ENCODE assay signal across 8 mouse cellular contexts in genomic region chr9:50752784-50753615, GRCm38 (mm10). TPM values are rescaled to one million over a fixed set of nuclear protein-coding genes. Genes with fewer than 3 reads are reported as not detected.
DNase-seq lines count a peak whose midpoint lies in the region; TF ChIP-seq lines count a peak whose summit lies in the region.

No protein-coding gene starts in this region.

- no peaks in the 10 kb centered on the region for H3K36me3 ChIP-seq in E14TG2a.4 (ENCODE audit: insufficient read depth, low read length)

- H3K4me3 ChIP-seq in E14TG2a.4 (replicated peaks; ENCODE audit: low read length), result peak overlapping the region; percentile 27; the same call in 1 of the 2 replicates

- peaks cover 35% of the 10 kb centered on the region for H3K4me1 ChIP-seq in E14TG2a.4 (replicated peaks; ENCODE audit: low read depth, low read length)

- intact Hi-C loops in left cerebral cortex, postnatal 36 days (cut with DNase I), result no loop called here

- no peaks in the 10 kb centered on the region for H3K9me3 ChIP-seq in E14TG2a.4 (ENCODE audit: low read length)

- DNase-seq in adrenal gland, postnatal 14 days, result peak; percentile 79
- peak; percentile 93 to 95 for DNase-seq in gastrocnemius, adult 8-10 months (ENCODE audit: low spot score in 2 of 2)
- peak; percentile 93 for DNase-seq in kidney, adult 11 months
- DNase-seq in left cerebral cortex, postnatal 36 days (ENCODE audit: low spot score in 2 of 2), result peak; percentile 70 to 76
- peak; percentile 53 to 63 for DNase-seq in right cerebral cortex, adult 2 months (ENCODE audit: low spot score in 2 of 2)
- DNase-seq in thymus, postnatal 14 days, result no peak
- DNase-seq in spleen, postnatal 14 days (ENCODE audit: low spot score in 2 of 2), result no peak

- no peak for TF ChIP-seq CTCF in E14TG2a.4 (conservative IDR thresholded peaks at IDR 0.05; ENCODE audit: low read length)

- H3K27me3 ChIP-seq in E14TG2a.4 (ENCODE audit: insufficient read depth, low read length), result peaks cover 47% of the 10 kb centered on the region

RNA-seq across cellular contexts. Expression of gene Hspb2, which starts 0.8 kb away (rescaled TPM):
- 1.5 and 1.9 TPM in 2 replicates for total RNA-seq in adrenal gland, postnatal 14 days (2021)
- total RNA-seq in gastrocnemius, adult 8-10 months (2022), result 100 to 1,000 TPM; 118 to 146 (median 133) TPM
- 1 to 10 TPM; 1.2 to 2.4 TPM for total RNA-seq in left cerebral cortex, postnatal 36 days (2021)

RNA-seq across cellular contexts. Expression of gene Cryab, which starts 1.9 kb away (rescaled TPM):
- 21.4 and 29.2 TPM in 2 replicates for total RNA-seq in adrenal gland, postnatal 14 days (2021)
- total RNA-seq in gastrocnemius, adult 8-10 months (2022), result 1,000 to 10,000 TPM; 1,194 to 1,381 (median 1,261) TPM
- total RNA-seq in left cerebral cortex, postnatal 36 days (2021), result 100 to 1,000 TPM; 151 to 182 TPM

RNA-seq across cellular contexts. Expression of gene 2310030G06Rik, which starts 6.7 kb away (rescaled TPM):
- total RNA-seq in adrenal gland, postnatal 14 days (2021), result 6.6 and 6.9 TPM in 2 replicates
- 1 to 10 TPM; 2.9 to 5.9 (median 4.8) TPM for total RNA-seq in gastrocnemius, adult 8-10 months (2022)
- 1 to 10 TPM; 2.4 to 3.2 TPM for total RNA-seq in left cerebral cortex, postnatal 36 days (2021)

RNA-seq across cellular contexts. Expression of gene Dixdc1, which starts 13.7 kb away (rescaled TPM):
- 8.4 and 9.5 TPM in 2 replicates for total RNA-seq in adrenal gland, postnatal 14 days (2021)
- total RNA-seq in gastrocnemius, adult 8-10 months (2022), result 1 to 10 TPM; 2.0 to 2.5 (median 2.1) TPM
- 10 to 100 TPM; 79.6 to 82.8 TPM for total RNA-seq in left cerebral cortex, postnatal 36 days (2021)

RNA-seq across cellular contexts. Expression of gene Fdxacb1, which starts 15.0 kb away (rescaled TPM):
- total RNA-seq in adrenal gland, postnatal 14 days (2021), result 5.7 and 6.4 TPM in 2 replicates
- 1 to 10 TPM; 2.7 to 6.1 (median 3.4) TPM for total RNA-seq in gastrocnemius, adult 8-10 months (2022)
- 1 to 10 TPM; 4.4 to 6.0 TPM for total RNA-seq in left cerebral cortex, postnatal 36 days (2021)

Comparison
In these comparisons a context has a peak if more than half of its experiments do, and no peak if none do; other contexts are left out.
1. DNase-seq: peak in adrenal gland, postnatal 14 days (single experiment), gastrocnemius, adult 8-10 months (2 of 2), kidney, adult 11 months (single experiment), left cerebral cortex, postnatal 36 days (2 of 2) and right cerebral cortex, adult 2 months (2 of 2); none in thymus, postnatal 14 days (single experiment) and spleen, postnatal 14 days (0 of 2).
2. RNA of gene Hspb2, which starts 0.8 kb away (total RNA-seq): 118 to 146 TPM in gastrocnemius, adult 8-10 months; 1.2 to 2.4 TPM in left cerebral cortex, postnatal 36 days and 1.5 to 1.9 TPM in adrenal gland, postnatal 14 days; every median in the first group is over 10 times any median in the second.
3. RNA of gene Cryab, which starts 1.9 kb away (total RNA-seq): 1,194 to 1,381 TPM in gastrocnemius, adult 8-10 months; 151 to 182 TPM in left cerebral cortex, postnatal 36 days and 21.4 to 29.2 TPM in adrenal gland, postnatal 14 days; every median in the first group is over 4 times any median in the second.